Mouse (Mus musculus) embryo, embryonic 11.5 days (tissue): ENCODE measurements around the gene Ccl26.

Experiments used
- DNase-seq: peaks from one replicate; pipeline ENCODE4 v3.0.0-alpha.2; 2012; ENCODE audit warnings: low read depth, low spot score

Ccl26 gene

DNA sequence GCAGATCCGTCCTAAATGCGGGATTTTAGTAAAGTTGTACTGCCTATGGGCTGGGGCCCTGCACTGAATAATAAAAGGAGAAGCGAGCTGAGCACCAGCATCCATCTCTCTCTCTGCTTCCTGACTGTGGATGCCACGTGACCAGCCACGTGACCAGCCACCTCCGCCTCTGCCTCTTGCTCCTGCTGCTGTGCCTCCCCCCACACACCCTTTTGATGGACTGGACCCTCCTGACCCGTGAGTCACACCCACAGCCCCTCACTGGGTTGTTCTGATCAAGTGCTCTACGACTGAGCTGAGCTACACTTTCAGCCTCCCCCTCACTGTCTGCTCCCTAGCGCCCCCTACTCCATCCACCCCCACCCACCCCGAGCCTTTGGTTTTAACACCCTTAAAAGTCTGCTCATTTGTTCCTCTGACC is 25.6 kb downstream of the Ccl26 start:
- no peak for DNase-seq

DNA sequence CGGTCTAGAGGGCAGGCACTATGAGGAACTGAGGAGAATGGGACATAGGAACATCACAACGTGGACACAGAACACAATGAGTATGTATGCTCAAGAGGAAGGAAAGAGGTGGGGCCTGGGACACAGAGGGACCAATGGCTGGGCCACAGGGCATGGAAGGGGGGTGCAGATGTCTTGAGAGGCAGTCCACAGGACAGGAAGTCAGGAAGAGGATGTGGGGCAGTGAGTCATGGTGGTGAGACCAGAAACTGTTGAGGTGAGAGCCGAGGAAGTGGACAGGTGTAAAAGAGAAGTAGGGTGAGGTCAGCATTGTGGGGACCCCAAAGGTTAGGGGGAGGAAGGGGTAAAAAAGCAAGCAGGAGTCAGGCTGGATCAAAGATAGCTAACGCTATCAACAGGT is 26.0 kb downstream of the Ccl26 start:
- DNase-seq, result no peak

DNA sequence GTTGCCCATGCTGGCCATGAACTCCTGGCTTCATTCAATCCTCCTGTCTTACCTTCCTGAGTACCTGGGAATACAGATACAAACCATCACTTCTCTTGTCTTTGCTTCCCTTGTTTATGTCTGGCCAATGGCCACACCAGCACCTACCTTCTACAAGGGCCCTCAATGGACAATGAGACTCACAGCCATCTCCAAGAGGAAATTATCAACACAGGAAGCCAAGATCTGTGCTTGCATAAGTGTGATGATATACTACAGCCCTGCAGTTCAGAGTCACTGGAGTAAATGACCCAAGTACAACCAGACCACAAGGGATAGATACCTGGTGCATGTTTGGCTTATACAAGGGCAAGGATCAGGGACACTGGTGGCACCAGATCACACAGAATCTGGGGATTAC is 27.5 kb downstream of the Ccl26 start:
- no peak for DNase-seq

DNA sequence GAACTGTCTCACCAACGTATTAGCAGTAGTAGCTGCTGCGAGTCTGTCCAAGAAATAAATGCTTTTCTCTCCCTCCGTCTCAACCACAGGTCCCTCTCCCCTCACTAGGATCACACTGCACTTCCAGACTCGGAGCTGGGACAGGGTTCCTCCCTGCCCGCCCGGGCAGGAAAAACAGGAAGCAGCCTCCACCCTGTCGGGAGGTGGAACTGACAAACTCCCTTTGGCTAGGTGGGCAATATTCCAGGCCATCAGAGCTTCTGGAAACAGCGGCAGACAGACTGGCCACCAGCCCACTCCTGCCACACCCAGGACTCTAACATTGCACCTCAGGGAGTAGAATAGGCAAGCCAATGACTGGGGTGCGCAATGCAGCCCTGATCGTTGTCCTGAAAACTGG is 29.9 kb downstream of the Ccl26 start:
- DNase-seq, result no peak

DNA sequence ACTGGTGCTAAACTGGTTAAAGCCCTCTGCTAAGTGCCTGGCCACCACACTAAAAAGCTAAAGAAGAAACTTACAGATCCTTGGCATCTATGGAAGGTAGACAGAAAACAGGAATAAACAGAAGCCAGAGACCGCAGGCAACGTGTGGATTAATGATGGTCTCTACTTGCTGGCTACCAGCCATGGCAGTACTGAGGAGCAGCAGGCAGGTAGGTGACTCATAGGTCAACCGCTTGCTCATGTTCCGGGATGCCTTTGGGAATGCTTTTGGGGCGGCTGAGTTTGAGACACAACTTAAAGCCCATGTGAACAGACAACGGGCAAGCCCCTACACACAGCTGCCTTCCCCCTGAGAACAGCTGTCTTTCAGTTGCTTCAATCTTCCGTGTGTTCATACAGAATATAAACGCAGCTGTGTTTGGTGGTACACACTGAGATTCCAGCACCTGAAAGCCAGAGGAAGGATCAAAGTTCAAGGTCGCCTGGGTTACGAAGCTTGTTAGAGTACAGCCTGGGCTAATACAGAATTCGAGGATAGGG is 32.0 kb downstream of the Ccl26 start:
- DNase-seq, result no peak

DNA sequence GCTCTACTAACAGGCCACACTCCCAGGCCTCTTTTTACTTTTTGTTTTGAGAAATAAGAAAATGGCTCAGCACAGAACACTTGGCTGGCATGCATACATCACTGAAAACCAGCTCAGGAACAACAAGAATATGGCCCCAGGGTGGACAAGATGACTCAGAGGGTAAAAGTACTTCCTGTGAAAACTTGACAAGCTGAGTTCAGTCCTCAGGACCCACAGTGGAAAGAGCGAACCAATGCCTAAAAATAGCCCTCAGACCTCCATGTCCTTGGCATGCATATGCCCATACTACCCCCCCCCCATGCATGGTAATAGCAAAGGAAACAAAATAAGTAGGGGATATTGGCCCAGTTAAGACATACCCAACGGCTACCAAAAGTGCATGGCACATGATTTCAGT is 33.4 kb downstream of the Ccl26 start:
- no peak for DNase-seq

DNA sequence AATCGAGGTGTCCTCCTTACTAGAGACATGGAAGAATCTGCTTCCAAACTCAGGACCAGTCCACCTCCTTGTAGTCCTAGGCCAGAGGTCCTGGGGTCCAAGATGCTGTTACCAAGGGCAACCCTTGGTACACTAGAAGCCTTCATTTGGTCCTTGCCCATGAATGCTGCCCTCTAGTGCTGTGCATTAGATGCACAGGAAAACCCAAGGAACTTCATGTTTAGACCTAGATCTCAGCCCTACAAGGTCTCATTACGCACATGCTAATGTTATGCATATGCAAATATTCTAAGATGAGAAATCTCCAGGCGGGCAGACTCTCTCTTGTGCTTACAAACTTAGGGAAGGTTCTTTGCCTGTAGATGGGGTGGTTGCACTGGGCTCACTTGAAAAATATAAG is 34.1 kb downstream of the Ccl26 start:
- DNase-seq, result no peak

DNA sequence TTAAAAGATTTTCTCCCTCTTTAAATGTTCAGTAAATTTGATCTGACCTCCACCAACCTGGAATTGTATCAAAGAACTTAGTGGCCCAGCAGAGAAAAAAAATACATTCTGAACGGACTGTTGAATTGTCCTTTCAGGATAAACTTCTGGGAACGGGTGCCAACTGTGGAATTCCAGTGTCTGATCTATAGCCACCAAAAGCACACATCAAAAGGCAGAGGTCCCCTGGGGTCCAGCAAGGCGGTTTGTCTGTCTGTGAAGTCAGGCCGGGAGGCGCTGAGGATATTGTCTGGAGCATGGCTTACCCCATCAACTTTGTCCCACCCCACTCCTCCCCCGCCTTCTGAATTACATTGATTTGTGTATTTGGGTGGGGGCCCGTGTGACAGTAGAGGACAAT is 35.4 kb downstream of the Ccl26 start:
- DNase-seq, result no peak

DNA sequence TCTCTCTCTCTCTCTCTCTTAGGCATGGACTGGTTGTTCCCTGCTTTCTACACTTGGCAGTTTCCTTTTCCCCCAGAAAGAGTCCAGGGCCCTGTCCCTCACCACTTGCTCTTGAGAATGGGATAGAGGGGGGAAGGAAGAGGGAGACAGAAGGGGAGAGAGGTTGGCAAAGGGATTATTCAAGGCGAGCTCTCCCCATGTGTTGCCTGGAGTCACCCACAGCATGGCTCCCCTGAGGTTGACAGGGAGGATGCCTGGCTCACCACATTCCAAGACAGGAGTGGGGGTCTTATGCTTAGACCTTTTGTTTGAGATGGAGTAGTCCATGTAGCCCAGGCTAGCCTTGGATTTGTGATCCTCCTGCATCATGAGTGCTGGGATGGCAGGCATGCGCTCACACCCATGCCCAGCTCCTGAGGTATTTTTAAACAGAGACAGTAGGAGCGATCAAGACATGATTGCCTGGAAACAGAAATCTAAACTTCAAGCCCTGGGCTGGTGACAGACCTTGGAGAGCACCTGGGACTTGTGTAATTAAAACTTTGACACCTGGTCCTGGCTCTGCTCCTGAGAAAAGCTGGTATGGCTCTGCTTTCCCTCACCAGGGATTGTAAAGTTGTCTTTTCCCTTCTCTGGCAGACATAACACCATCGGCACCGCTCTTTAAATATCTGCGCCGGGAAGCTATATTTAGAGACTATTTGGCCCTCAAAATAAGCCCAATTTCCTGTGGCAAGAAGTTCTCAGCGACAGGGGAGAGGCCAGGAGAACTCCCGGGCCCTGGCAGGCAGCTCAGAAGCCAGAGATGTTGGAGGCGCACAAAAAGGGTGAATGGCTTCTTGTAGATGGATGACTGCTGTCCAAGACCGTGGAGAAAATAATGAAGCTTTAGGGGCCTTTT is 38.5 kb downstream of the Ccl26 start:
- DNase-seq, result no peak

DNA sequence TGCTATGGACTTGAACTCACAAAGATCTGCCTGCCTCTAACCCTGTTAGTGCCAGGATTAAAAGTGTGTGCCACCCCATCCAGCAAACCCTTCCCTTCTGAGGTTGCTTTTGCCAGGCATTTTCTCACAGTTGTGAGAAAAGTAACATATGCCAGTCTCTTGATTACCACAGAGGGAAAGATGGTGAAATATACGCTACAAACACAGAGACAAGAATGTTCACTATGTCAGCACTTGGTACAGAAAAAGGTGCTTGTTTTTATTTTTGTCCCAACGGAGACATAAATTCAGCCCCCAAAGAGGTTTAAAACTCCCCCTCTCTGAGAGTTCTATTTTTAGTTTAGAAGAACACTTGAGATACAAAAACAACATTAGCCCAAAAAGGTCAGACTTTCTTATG is 39.3 kb downstream of the Ccl26 start:
- no peak for DNase-seq

DNA sequence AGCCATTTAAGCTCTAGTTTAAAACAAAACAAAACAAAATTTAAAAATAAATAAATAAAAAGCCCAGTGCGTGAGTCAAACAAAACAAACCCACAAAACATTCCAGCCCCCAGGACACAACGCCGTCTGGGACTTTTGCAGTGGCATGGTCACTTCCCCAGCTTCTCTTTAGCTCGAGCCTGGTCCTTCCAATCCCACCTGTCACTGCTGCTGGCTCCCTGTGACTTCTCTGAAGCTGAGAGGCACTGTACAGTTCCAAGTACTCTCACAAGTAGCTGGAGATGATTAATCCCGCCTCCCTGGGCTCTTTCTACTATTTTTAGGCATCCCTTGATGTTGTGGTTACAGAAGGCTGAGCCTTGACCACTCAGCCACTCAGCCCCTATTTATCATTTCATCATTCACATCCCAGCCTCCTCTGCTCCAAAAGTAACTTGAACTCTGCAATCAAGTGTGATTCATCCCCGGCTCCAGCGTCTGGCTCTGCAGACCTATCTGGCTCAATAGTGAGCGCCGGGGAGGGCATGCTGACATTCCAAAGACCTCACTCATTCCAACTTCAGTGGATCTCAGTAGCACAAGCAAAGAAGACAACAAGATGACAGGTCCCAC is 41.2 kb downstream of the Ccl26 start:
- DNase-seq, result no peak

DNA sequence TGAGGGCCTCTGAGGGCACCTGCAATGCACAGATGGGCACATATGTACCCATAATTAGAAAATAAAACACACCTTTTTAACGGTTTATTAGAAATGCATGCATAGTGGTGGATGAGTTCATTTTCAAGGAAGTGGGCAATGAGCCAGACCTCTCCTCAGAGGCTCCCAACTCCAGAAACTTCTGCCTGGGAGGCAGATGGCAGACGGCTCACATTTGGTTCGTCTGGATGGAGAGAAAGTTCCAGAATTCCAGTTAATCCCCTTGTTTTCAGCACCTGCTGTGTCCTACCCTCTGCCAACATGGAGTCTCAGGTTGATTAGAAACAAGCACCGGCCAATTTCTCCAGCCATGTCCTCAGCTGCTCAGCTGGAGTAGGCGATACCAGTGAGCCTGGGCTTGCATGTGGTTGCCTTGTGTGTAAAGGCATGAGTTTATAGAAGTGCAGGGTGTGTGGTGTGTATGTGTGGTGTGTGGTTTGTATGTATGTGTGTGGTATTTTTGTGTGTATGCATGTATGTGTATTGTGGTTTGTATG is 46.0 kb downstream of the Ccl26 start:
- no peak for DNase-seq

DNA sequence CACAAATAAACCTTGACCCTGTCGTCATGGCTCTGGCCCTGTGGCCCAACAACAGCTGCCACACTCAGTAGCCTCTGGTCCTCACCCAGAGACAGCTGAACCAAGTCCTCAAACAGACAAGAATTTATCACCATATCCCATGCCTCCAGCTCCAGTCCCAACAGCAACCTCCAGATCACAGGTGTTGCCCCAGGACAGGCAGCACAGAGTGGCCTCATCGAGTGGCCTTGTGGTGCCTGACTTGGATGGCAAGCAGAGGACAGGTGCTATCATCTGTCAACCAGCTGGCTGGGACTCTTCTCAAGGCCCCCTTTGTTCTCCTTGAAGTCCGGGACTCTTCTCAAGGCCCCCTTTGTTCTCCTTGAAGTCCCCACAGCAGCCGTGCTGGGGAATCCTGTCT is 50.2 kb downstream of the Ccl26 start:
- no peak for DNase-seq

DNA sequence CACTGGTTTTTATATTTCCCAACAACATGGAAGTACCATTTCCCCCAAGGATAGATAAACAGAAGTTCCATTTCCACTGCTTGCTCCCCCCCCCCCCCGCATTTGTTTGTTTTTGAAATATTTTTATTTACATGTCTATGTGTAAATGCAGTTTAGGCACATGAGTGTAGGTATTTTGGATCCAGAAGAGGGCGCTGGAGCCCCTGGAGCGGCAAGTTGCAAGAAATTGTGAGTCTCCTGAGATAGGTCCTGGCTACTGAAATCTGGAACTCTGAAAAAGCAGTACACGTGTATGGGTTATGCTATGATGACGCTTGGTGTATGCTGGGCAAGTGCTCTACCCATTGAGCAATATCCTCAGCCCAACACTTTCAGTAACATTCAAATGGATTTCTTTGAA is 52.3 kb downstream of the Ccl26 start:
- DNase-seq, result no peak
